Mouse (Mus musculus): ENCODE results near the gene Nckap1l. TPM values are rescaled to one million over a fixed set of nuclear protein-coding genes. Genes with fewer than 3 reads are reported as not detected.
"Not testable (repeated sequence)": the region's sequence is repeated elsewhere in the genome, so short reads cannot be mapped to it uniquely, and the experiment has no call there.

The Nckap1l gene
- polyA plus RNA-seq (2017; shearing (Covaris generic)): 100 to 1,000 TPM in 1 of 2 experiments, 10 to 100 TPM in 1; 95.5 to 155 TPM

GRCm38 (mm10) chr15:103453551-103454218, at the start of gene Nckap1l:
TSS of gene Nckap1l (plus strand) at chr15:103453794.
- peak; percentile 100 for ATAC-seq

- ATAC-seq: not testable (repeated sequence)
Measured at GRCm38 (mm10) chr15:103405586-103405985, 48.0 kb upstream of the Nckap1l start.

- no peak for ATAC-seq
Measured at GRCm38 (mm10) chr15:103427017-103427416, 26.6 kb upstream of the Nckap1l start.

GRCm38 (mm10) chr15:103430241-103430640, 23.4 kb upstream of the Nckap1l start, which contains the start of gene Gtsf1:
TSS of gene Gtsf1 (minus strand) at chr15:103430470.
- no peak for ATAC-seq

DNA sequence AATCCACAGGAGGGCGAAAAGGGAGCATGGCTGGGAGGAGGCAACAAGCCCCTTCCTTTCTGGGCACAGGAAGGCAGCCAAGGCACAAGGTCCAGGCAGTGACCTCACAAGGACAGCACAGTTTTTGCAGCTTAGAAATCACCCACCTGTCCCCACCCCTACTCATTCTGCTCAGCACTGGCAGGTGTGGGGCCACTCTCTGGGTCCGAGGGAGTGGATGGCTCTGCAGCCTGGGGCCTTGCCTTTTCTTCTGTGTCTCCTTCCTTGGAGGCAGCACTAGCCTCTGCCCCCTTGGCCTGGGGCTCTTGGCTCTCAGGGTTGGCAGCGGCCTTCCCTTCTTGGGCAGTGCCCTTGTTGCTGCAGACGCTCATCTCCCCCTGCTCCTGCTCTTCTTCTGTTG, 7.6 kb upstream of the Nckap1l start:
- ATAC-seq: not testable (repeated sequence)

DNA sequence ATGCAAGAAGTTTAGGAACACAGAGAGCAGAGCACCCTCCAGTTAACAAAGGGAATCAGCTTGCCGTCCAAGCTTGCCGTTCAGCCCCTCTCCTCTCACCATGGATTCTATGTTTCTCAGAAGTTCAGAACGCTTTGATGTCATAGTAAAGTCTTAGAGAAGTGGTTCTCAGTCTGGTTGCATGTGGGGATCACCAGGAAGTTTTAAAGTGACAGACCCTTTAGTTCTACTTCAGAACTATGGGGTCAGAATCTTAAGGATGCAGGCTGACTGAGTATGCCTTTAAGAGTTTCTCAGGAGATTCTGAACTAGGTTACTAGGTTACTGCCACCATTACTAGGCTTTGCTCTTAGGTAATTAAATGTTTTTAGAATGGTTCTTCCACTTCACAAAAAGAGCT, 5.2 kb upstream of the Nckap1l start, which contains the start of gene Gtsf2:
Gtsf2 (minus strand) TSS at position 101 of the 400 bp plus-strand sequence.
- no peak for ATAC-seq

DNA sequence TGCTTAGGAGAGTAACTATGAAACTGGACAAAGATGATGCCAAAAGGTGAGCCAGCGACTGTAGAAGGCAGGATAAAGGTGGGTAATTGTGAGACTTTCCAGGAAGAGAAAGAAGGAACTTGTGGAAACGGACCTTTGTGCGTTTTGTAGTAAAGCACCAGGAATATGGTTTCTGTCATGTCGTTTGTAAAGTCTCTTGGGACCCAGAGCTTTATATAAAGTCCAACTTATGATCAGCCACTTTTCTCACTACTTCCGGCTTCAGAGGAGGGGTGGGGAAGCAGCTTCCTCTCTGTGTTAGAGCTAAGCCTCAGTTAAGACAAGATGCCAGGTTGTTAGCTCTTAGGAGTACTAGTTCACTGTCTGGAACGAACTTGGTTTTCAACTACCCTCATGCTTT, 855 bp downstream of the Nckap1l start:
- ATAC-seq: no peak

DNA sequence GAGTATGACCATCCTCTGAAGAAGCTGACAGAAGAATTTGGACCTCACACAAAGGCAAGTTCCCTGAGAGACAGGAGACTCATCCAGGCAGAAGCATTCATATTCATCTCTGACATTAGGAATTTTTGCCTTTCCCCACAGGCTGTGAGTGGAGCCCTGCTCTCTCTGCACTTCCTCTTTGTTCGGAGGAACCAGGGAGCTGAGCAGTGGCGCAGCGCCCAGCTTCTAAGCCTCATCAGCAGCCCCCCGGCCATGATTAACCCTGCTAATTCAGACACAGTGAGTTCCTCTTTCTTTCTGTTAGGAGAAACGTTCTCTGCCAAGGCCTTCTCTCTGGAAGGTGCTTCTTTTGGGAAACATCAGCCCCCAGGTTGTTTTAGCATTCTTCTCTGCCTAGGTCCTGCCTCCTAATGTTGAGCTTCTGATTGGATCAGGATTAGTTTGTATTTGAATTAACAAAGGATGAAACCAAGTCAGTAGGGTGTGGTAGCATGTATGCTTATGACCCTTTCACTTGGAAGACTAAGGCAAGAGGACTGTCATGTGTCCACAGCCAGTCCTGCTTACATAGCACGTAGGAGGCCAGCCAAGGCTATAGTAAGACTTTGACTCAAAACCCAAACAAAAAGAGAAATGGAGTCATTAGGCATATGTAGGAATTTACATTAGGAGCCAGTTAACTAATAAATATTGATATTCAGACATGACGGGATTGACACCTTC, 9.1 kb downstream of the Nckap1l start:
- ATAC-seq: no peak

GRCm38 (mm10) chr15:103471488-103472194, 18.0 kb downstream of the Nckap1l start:
- no peak for ATAC-seq

- no peak for ATAC-seq
Measured at GRCm38 (mm10) chr15:103472265-103472664, 18.7 kb downstream of the Nckap1l start.

- ATAC-seq: no peak
Measured at GRCm38 (mm10) chr15:103473182-103473581, 19.6 kb downstream of the Nckap1l start.

GRCm38 (mm10) chr15:103473769-103474168, 20.2 kb downstream of the Nckap1l start:
- no peak for ATAC-seq

DNA sequence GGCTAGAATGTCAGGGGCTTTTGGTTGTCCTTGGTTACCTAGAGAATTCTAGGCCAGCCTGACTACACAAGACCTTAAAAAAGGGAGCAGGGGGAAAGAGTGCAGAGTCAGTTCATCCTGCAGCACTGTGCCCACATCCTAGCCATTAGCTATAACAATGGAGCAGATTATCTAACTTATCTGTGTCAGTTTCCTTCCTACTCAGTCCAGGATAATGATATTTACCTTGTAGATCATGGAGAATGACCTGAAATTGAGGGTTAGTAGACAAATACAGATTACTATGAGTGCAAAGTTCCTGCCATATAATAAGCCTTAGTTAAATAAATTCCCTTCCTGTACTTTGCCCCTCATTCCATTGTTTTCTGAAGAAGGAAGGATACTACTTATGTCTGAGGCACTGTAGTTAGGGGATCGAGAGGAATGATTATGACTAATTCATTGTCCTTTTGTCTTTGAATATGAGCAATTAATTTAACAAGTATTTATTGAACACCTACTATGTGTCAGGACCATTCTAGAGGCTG, 25.5 kb downstream of the Nckap1l start:
- no peak for ATAC-seq

DNA sequence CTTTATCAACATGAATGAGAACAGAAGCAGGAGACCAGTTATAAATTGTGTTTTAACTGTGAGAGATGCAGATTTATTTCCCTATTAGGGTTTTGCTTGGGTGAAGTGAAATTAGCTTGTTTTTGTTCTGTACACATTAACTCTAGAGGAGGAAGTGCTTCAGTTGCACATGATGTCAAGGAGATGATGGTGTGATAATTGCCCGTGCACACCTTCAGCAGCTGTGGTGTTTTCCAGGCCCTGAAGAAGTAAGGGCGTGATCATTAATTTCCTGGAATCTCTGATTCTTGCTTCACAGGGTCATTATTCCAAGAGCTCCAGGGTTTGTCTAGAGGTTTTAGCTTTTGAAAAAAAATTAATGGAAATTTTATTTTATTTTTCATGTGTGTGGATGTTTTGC, 26.5 kb downstream of the Nckap1l start:
- ATAC-seq: no peak

DNA sequence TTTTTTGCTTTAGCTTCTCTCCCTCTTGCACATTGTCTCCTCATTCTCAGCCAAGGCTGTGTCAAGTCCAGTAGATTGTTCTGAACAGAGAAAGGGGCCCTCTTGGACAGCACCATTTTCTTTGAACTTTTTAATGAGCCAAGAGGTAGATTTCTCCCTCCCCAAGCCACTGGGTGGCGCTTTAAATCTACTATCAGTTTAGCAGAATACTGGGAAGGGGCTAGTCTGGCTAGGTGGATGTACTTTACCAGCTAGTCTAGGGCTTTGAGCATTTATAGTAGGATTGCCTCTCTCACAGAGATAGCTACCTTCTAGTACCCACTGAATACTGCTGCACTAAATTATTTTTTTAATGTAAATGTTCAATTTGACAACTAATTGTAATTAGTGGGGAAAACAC, 28.9 kb downstream of the Nckap1l start:
- ATAC-seq: no peak

- no peak for ATAC-seq
Measured at GRCm38 (mm10) chr15:103484490-103484889, 30.9 kb downstream of the Nckap1l start.

DNA sequence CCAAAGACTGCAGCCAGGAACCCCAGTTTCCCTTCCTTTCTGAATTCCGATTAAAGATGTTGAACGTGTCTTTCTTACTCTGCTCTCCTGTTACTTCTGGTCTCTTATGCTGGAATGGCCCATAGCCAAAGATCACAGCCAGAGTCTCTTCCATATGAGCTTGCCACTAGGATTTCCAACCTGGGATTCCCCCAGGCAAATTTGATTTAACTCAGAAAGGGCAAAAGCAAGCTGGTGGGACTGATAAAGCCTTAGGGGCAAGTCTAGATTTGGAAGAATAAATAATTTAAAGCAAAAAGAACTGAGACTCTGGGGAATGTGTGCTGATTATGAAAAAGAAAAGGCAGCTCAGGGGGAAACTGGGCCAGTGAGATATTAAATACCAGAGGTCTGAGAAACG, 31.5 kb downstream of the Nckap1l start:
- no peak for ATAC-seq

GRCm38 (mm10) chr15:103486658-103487057, 33.1 kb downstream of the Nckap1l start:
- ATAC-seq: no peak

DNA sequence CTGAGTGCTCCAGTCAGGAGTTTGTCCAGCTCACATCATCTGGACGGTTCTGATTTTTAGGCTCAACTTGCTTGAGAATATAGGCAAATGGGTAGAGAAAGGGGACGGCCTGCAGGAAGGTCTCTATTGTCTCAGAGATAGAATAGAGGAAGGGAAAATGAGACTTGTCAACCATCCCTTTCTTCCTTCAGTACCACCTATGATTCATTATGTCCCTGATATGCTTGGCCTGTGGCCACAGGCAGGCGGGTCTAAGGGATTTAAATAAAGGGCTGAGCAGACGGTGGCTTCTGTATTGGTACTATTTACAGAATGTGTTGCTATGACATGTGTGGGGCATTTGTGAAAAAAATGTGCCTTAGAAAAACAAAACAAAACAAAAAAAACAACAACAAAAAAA, 34.7 kb downstream of the Nckap1l start:
- no peak for ATAC-seq

GRCm38 (mm10) chr15:103496204-103497140, 42.9 kb downstream of the Nckap1l start:
- ATAC-seq: no peak

- ATAC-seq: no peak
Measured at GRCm38 (mm10) chr15:103498157-103498556, 44.6 kb downstream of the Nckap1l start.

- ATAC-seq: no peak
Measured at GRCm38 (mm10) chr15:103500723-103501122, 47.1 kb downstream of the Nckap1l start.

Data from CD4-positive, CD25-positive, alpha-beta regulatory T cell, adult 4 months (primary cell).